Mouse (Mus musculus) limb, embryonic 14.5 days (tissue): ENCODE measurements around the gene Cacna2d3. TPM values are rescaled to one million over a fixed set of nuclear protein-coding genes. Genes with fewer than 3 reads are reported as not detected.

ENCODE experiments used
- ATAC-seq: fragments of 200-750 bp; cut with Nextera tagmentation; 2 replicates; pipeline ENCODE4 v1.8.0; 2017; ENCODE audit warnings: low read depth, moderate number of reproducible peaks, moderate TSS enrichment; ENCODE audit not compliant: low FRiP score
- DNase-seq: peaks from one replicate; pipeline ENCODE4 v3.0.0-alpha.2; 2015; ENCODE audit warnings: low spot score
- H3K27ac ChIP-seq: fragments of 300-500 bp; sonication (generic); replicated peaks from 2 replicates; pipeline ENCODE4 v1.5.1; 2014; ENCODE audit warnings: low read depth, mild to moderate bottlenecking, low read length, moderate library complexity, mixed read lengths
- H3K27me3 ChIP-seq: fragments of 300-500 bp; sonication (generic); 2 replicates; pipeline ENCODE4 v1.6.1; 2014; ENCODE audit warnings: low read length, mixed read lengths; ENCODE audit not compliant: control insufficient read depth, insufficient read depth
- H3K36me3 ChIP-seq: fragments of 300-500 bp; sonication (generic); 2 replicates; pipeline ENCODE4 v1.6.1; 2014; ENCODE audit warnings: mild to moderate bottlenecking, low read length, moderate library complexity, mixed read lengths; ENCODE audit not compliant: control insufficient read depth, insufficient read depth
- H3K4me1 ChIP-seq: fragments of 300-500 bp; sonication (generic); 2 replicates; pipeline ENCODE4 v1.6.1; 2014; ENCODE audit warnings: antibody characterized with exemption, low read length, mixed read lengths; ENCODE audit not compliant: control insufficient read depth, insufficient read depth
- H3K4me2 ChIP-seq: fragments of 300-500 bp; sonication (generic); replicated peaks from 2 replicates; pipeline ENCODE4 v1.6.1; 2014; ENCODE audit warnings: low read depth, mild to moderate bottlenecking, low read length, moderate library complexity; ENCODE audit not compliant: severe bottlenecking
- H3K4me3 ChIP-seq: fragments of 300-500 bp; sonication (generic); replicated peaks from 2 replicates; pipeline ENCODE4 v1.5.1; 2014; ENCODE audit warnings: low read length
- H3K9ac ChIP-seq: fragments of 300-500 bp; sonication (generic); 2 replicates; pipeline ENCODE4 v1.6.1; 2014; ENCODE audit warnings: mild to moderate bottlenecking, low read depth, low read length, moderate library complexity; ENCODE audit not compliant: severe bottlenecking
- H3K9me3 ChIP-seq: fragments of 300-500 bp; sonication (generic); 2 replicates; pipeline ENCODE4 v1.6.1; 2016; ENCODE audit warnings: low read length; ENCODE audit not compliant: control insufficient read depth
- POLR2A ChIP-seq: fragments of 200-500 bp; IDR thresholded peaks from 2 replicates; pipeline ENCODE4 v1.8.0; 2012; ENCODE audit warnings: inconsistent platforms, mild to moderate bottlenecking, moderate library complexity, borderline replicate concordance; ENCODE audit not compliant: insufficient read depth, insufficient read length; ENCODE audit errors: extremely low read depth
- WGBS: fragments of 180-500 bp; shearing (Covaris S2); extraction: QIAGEN DNeasy Blood & Tissue Kit; methylation state at CpG from one replicate; pipeline ENCODE4 v1.1.7; 2014; 5-methylcytosine and 5-hydroxymethylcytosine counted together
- polyA plus RNA-seq, 2 experiments: library from polyadenylated mRNA; depleted of rRNA in 1 of 2; stranded (reverse) in 1 of 2; unstranded in 1 of 2; fragments of >200 nt; fragmentation: Nextera tagmentation in 1 of 2; extraction: Ambion mirVana in 1 of 2; gene quantifications; 2 replicates each; pipeline versions ENCODE4 v1.2.1 to v1.2.3; 2012 to 2014

Gene Cacna2d3
- polyA plus RNA-seq, 2 experiments: 4.9 to 6.3 TPM

- no peaks in the 10 kb centered on the region for H3K9me3 ChIP-seq
- DNase-seq (no peak), ATAC-seq (no peak)
- no peak overlapping the region for H3K4me3 ChIP-seq
- H3K36me3 ChIP-seq: no peaks in the 10 kb centered on the region
- no peaks in the 10 kb centered on the region for H3K27me3 ChIP-seq
- WGBS: 42% methylated on average over 5 of the region's 5 CpGs
- no peak overlapping the region for H3K4me2 ChIP-seq
- TF ChIP-seq POLR2A: no peak
- no peak overlapping the region for H3K27ac ChIP-seq
- no peak overlapping the region for H3K9ac ChIP-seq
- 0 out of 2 replicates have a peak, but pooled peaks cover 3% of the 10 kb centered on the region for H3K4me1 ChIP-seq
Observed at GRCm38 (mm10) chr14:29268609-29269008, 453.1 kb downstream of the Cacna2d3 start.

GRCm38 (mm10) chr14:29267233-29267874 lies 454.3 kb downstream of the Cacna2d3 start:
- Histone ChIP-seq H3K4me2 (no peak overlapping the region), H3K36me3 (no peaks in the 10 kb centered on the region), H3K4me3 (no peak overlapping the region), H3K9me3 (no peaks in the 10 kb centered on the region), H3K9ac (no peak overlapping the region), H3K27me3 (no peaks in the 10 kb centered on the region), H3K4me1 (0 out of 2 replicates have a peak, but pooled peaks cover 3% of the 10 kb centered on the region), H3K27ac (no peak overlapping the region)
- TF ChIP-seq POLR2A: no peak
- DNase-seq (peak; percentile 48), ATAC-seq (peak; percentile 60; the same call in 1 of the 2 replicates)
- 42% methylated on average over 5 of the region's 5 CpGs for WGBS

GRCm38 (mm10) chr14:29260621-29261020 lies 461.0 kb downstream of the Cacna2d3 start:
- DNase-seq: no peak
- Histone ChIP-seq H3K9me3 (peaks cover 4% of the 10 kb centered on the region; the same call in 1 of the 2 replicates), H3K27ac (no peak overlapping the region), H3K4me1 (no peaks in the 10 kb centered on the region), H3K4me3 (no peak overlapping the region), H3K36me3 (no peaks in the 10 kb centered on the region), H3K9ac (no peak overlapping the region), H3K4me2 (no peak overlapping the region), H3K27me3 (no peaks in the 10 kb centered on the region)
- 96% methylated on average over 1 of the region's 1 CpGs for WGBS
- ATAC-seq: no peak
- no peak for TF ChIP-seq POLR2A

GRCm38 (mm10) chr14:29243516-29243915 lies 478.1 kb downstream of the Cacna2d3 start:
- Histone ChIP-seq H3K4me3 (no peak overlapping the region), H3K4me2 (no peak overlapping the region), H3K9me3 (peaks cover 7% of the 10 kb centered on the region), H3K9ac (no peak overlapping the region), H3K4me1 (peaks cover 2% of the 10 kb centered on the region; the same call in 1 of the 2 replicates), H3K27ac (no peak overlapping the region), H3K27me3 (no peaks in the 10 kb centered on the region), H3K36me3 (no peaks in the 10 kb centered on the region)
- ATAC-seq (no peak), DNase-seq (no peak)
- 48% methylated on average over 2 of the region's 2 CpGs for WGBS
- no peak for TF ChIP-seq POLR2A

- no peak for TF ChIP-seq POLR2A
- H3K4me3 ChIP-seq: no peak overlapping the region
- DNase-seq: peak; percentile 14
- 23% methylated on average over 3 of the region's 3 CpGs for WGBS
- no peak for ATAC-seq
- no peak overlapping the region; the same call in 1 of the 2 replicates for H3K27ac ChIP-seq
- H3K4me2 ChIP-seq: no peak overlapping the region
- peaks cover 6% of the 10 kb centered on the region; the same call in 1 of the 2 replicates for H3K4me1 ChIP-seq
- H3K9me3 ChIP-seq: peaks cover 3% of the 10 kb centered on the region; the same call in 1 of the 2 replicates
- H3K9ac ChIP-seq: no peak overlapping the region
- no peaks in the 10 kb centered on the region for H3K36me3 ChIP-seq
- no peaks in the 10 kb centered on the region for H3K27me3 ChIP-seq
Observed at GRCm38 (mm10) chr14:29238446-29238845, 483.2 kb downstream of the Cacna2d3 start.
